Mouse (Mus musculus): Measurements from ENCODE around the gene Rab3ip.
A peak's percentile ranks its signal among the peaks of the same experiment; 100 is the strongest.

Rab3ip gene

GRCm38 (mm10) chr10:116957867-116958551 is 7.4 kb upstream of the Rab3ip start:
- no peak for DNase-seq

GRCm38 (mm10) chr10:116956483-116957158 is 6.1 kb upstream of the Rab3ip start:
- no peak for DNase-seq

- DNase-seq = no peak
Observed at GRCm38 (mm10) chr10:116955191-116955590, 4.6 kb upstream of the Rab3ip start.

GRCm38 (mm10) chr10:116950886-116951285 is 317 bp upstream of the Rab3ip start:
- no peak for DNase-seq

GRCm38 (mm10) chr10:116949111-116950008 is 1.2 kb downstream of the Rab3ip start:
- peak; percentile 47 for DNase-seq

GRCm38 (mm10) chr10:116948414-116948813 is 2.2 kb downstream of the Rab3ip start:
- DNase-seq = no peak

- DNase-seq = no peak
Observed at GRCm38 (mm10) chr10:116944940-116945339, 5.6 kb downstream of the Rab3ip start.

GRCm38 (mm10) chr10:116944144-116944543 is 6.4 kb downstream of the Rab3ip start:
- DNase-seq = no peak

- peak; percentile 39 for DNase-seq
Observed at GRCm38 (mm10) chr10:116943025-116943424, 7.5 kb downstream of the Rab3ip start.

GRCm38 (mm10) chr10:116935028-116935427 is 15.5 kb downstream of the Rab3ip start:
- no peak for DNase-seq

GRCm38 (mm10) chr10:116933794-116934193 is 16.8 kb downstream of the Rab3ip start:
- DNase-seq = no peak

GRCm38 (mm10) chr10:116932418-116932817 is 18.2 kb downstream of the Rab3ip start:
- DNase-seq = no peak

GRCm38 (mm10) chr10:116931497-116932179 is 18.9 kb downstream of the Rab3ip start:
- no peak for DNase-seq

- DNase-seq = peak; percentile 55
Observed at GRCm38 (mm10) chr10:116930936-116931335, 19.6 kb downstream of the Rab3ip start.

- DNase-seq = peak; percentile 55
Observed at GRCm38 (mm10) chr10:116930506-116930905, 20.1 kb downstream of the Rab3ip start.

GRCm38 (mm10) chr10:116928826-116929225 is 21.7 kb downstream of the Rab3ip start:
- DNase-seq = no peak

GRCm38 (mm10) chr10:116926428-116927113 is 24.0 kb downstream of the Rab3ip start:
- no peak for DNase-seq

GRCm38 (mm10) chr10:116923651-116924495 is 26.7 kb downstream of the Rab3ip start:
- no peak for DNase-seq

- no peak for DNase-seq
Observed at GRCm38 (mm10) chr10:116922161-116922560, 28.4 kb downstream of the Rab3ip start.

GRCm38 (mm10) chr10:116921416-116921815 is 29.2 kb downstream of the Rab3ip start:
- no peak for DNase-seq

- DNase-seq = no peak
Observed at GRCm38 (mm10) chr10:116920641-116921040, 29.9 kb downstream of the Rab3ip start.

Data from thymus, postnatal 25 days (tissue).